Mouse (Mus musculus) Patski (cell line): ENCODE results near the gene Nfix. TPM values are rescaled to one million over a fixed set of nuclear protein-coding genes. Genes with fewer than 3 reads are reported as not detected.

ENCODE experiments used
- ATAC-seq: fragments of 100-300 bp; one replicate; pipeline ENCODE4 v1.8.0; 2021
- CTCF ChIA-PET: fragments of 350-600 bp; sonication (Branson Sonifier 250); formaldehyde crosslinking; loops from one replicate; lab custom pipeline; 2022; ENCODE audit warnings: inconsistent platforms; lab: Charles Lee
- POLR2A ChIA-PET: fragments of 350-600 bp; sonication (Branson Sonifier 250); formaldehyde crosslinking; loops from one replicate; lab custom pipeline; 2022; ENCODE audit warnings: antibody characterized with exemption, inconsistent platforms; lab: Charles Lee
- DNase-seq: peaks from one replicate; pipeline ENCODE4 v3.0.0-alpha.2; 2011; ENCODE audit warnings: low read depth, low spot score
- H3K27me3 ChIP-seq: fragments of 371-371 bp; one replicate; pipeline ENCODE4 v1.5.1; 2021
- CTCF ChIP-seq: fragments of 100-300 bp; IDR thresholded peaks from one replicate; pipeline ENCODE4 v1.5.1; 2021
- in situ Hi-C: fragments of 300-500 bp; cut with MboI; formaldehyde crosslinking; loops from 3 replicates; pipeline ENCODE4 v1.11.1; 2018; ENCODE audit warnings: low pct_unique_long_range_greater_than_20kb, mixed read lengths
- polyA plus RNA-seq: library from polyadenylated mRNA; unstranded; gene quantifications from one replicate; pipeline ENCODE4 v1.2.3, GENCODE M21; 2021

Nfix gene
- polyA plus RNA-seq, 1 experiment from 2014 or later = 32.5 TPM

GRCm38 (mm10) chr8:84711933-84712758 lies 88.0 kb downstream of the Nfix start:
- ATAC-seq (no peak), DNase-seq (peak; percentile 80)
- POLR2A ChIA-PET = interaction anchor here (0.7 to 1.5 kb wide), 3 partner anchors 14 to 33 kb away, joined by 3 to 4 read pairs (median 4); no protein-coding TSS in a partner anchor
- TF ChIP-seq CTCF = no peak
- in situ Hi-C loops = no loop called here
- CTCF ChIA-PET = interaction anchor here (0.8 to 3.5 kb wide), 9 partner anchors 11 to 103 kb away, joined by 3 to 14 read pairs (median 4); partner anchors contain the start of gene G430095P16Rik
- no peaks in the 10 kb centered on the region for H3K27me3 ChIP-seq

- no peaks in the 10 kb centered on the region for H3K27me3 ChIP-seq
- POLR2A ChIA-PET = interaction anchor here (0.7 kb wide), 1 partner anchor 13 kb away, joined by 3 read pairs; no protein-coding TSS in a partner anchor
- ATAC-seq = no peak
- DNase-seq = no peak
- in situ Hi-C loops = no loop called here
- CTCF ChIA-PET = interaction anchor here (0.7 to 3.5 kb wide), 10 partner anchors 12 to 104 kb away, joined by 3 to 14 read pairs (median 4); partner anchors contain the start of gene G430095P16Rik
- no peak for TF ChIP-seq CTCF
Measured at GRCm38 (mm10) chr8:84711312-84711711, 88.8 kb downstream of the Nfix start.

- H3K27me3 ChIP-seq = no peaks in the 10 kb centered on the region
- no peak for ATAC-seq
- CTCF ChIA-PET = interaction anchor here (0.8 to 4.6 kb wide), 11 partner anchors 10 to 117 kb away, joined by 3 to 80 read pairs (median 8); no protein-coding TSS in a partner anchor
- in situ Hi-C loops = no loop called here
- no peak for DNase-seq
- TF ChIP-seq CTCF = no peak
- POLR2A ChIA-PET = interaction anchor here (1.3 kb wide), 1 partner anchor 105 kb away, joined by 4 read pairs; no protein-coding TSS in a partner anchor
Measured at GRCm38 (mm10) chr8:84709931-84710330, 90.2 kb downstream of the Nfix start.

GRCm38 (mm10) chr8:84708774-84709475 lies 91.2 kb downstream of the Nfix start:
- ChIA-PET CTCF (interaction anchor here (0.7 to 4.6 kb wide), 13 partner anchors 9 to 118 kb away, joined by 3 to 80 read pairs (median 7); no protein-coding TSS in a partner anchor), POLR2A (interaction anchor here (0.7 to 1.3 kb wide), 9 partner anchors 10 to 424 kb away, joined by 3 to 4 read pairs (median 3); partner anchors contain the start of gene Dand5)
- no peak for TF ChIP-seq CTCF
- no peaks in the 10 kb centered on the region for H3K27me3 ChIP-seq
- ATAC-seq (peak; percentile 24), DNase-seq (no peak)
- in situ Hi-C loops = no loop called here

GRCm38 (mm10) chr8:84708071-84708541 lies 92.0 kb downstream of the Nfix start:
- ChIA-PET CTCF (interaction anchor here (1.0 to 4.6 kb wide), 6 partner anchors 9 to 104 kb away, joined by 3 to 80 read pairs (median 9); no protein-coding TSS in a partner anchor), POLR2A (interaction anchor here (0.7 to 1.1 kb wide), 3 partner anchors 9 to 114 kb away, joined by 3 to 4 read pairs (median 3); partner anchors contain the start of gene Dand5)
- ATAC-seq (no peak), DNase-seq (no peak)
- TF ChIP-seq CTCF = no peak
- in situ Hi-C loops = no loop called here
- no peaks in the 10 kb centered on the region for H3K27me3 ChIP-seq

- ChIA-PET CTCF (interaction anchor here (4.6 kb wide), 1 partner anchor 105 kb away, joined by 80 read pairs; no protein-coding TSS in a partner anchor), POLR2A (no interaction called here)
- in situ Hi-C loops = no loop called here
- ATAC-seq = no peak
- H3K27me3 ChIP-seq = no peaks in the 10 kb centered on the region
- no peak for DNase-seq
- TF ChIP-seq CTCF = no peak
Measured at GRCm38 (mm10) chr8:84707267-84707883, 92.8 kb downstream of the Nfix start.

GRCm38 (mm10) chr8:84706610-84707266 lies 93.4 kb downstream of the Nfix start:
- POLR2A ChIA-PET = interaction anchor here (0.7 kb wide), 1 partner anchor 31 kb away, joined by 3 read pairs; no protein-coding TSS in a partner anchor
- ATAC-seq (no peak), DNase-seq (no peak)
- in situ Hi-C loops = no loop called here
- no peak for TF ChIP-seq CTCF
- no peaks in the 10 kb centered on the region for H3K27me3 ChIP-seq
- CTCF ChIA-PET = interaction anchor here (4.6 kb wide), 1 partner anchor 106 kb away, joined by 80 read pairs; no protein-coding TSS in a partner anchor

- no peak for TF ChIP-seq CTCF
- H3K27me3 ChIP-seq = no peaks in the 10 kb centered on the region
- in situ Hi-C loops = no loop called here
- ATAC-seq (no peak), DNase-seq (no peak)
- CTCF ChIA-PET = interaction anchor here (4.6 kb wide), 1 partner anchor 106 kb away, joined by 80 read pairs; no protein-coding TSS in a partner anchor
- POLR2A ChIA-PET = interaction anchor here (0.7 kb wide), 1 partner anchor 31 kb away, joined by 3 read pairs; no protein-coding TSS in a partner anchor
Measured at GRCm38 (mm10) chr8:84705960-84706359, 94.2 kb downstream of the Nfix start.
